Mouse (Mus musculus) lung, embryonic 14.5 days (tissue): Measurements from ENCODE around the gene Acly. TPM values are rescaled to one million over a fixed set of nuclear protein-coding genes. Genes with fewer than 3 reads are reported as not detected.
A peak's percentile ranks its signal among the peaks of the same experiment; 100 is the strongest.

Experiments
- ATAC-seq: fragments of 200-750 bp; cut with Nextera tagmentation; 2 replicates; pipeline ENCODE4 v1.8.0; 2017; ENCODE audit warnings: mild to moderate bottlenecking, moderate TSS enrichment, moderate library complexity; ENCODE audit not compliant: insufficient read depth
- DNase-seq: peaks from one replicate; pipeline ENCODE4 v3.0.0-alpha.2; 2015
- H3K27ac ChIP-seq: fragments of 300-500 bp; sonication (generic); 2 replicates; pipeline ENCODE4 v1.5.1; 2014; ENCODE audit warnings: low read depth, mild to moderate bottlenecking, moderate library complexity
- H3K27me3 ChIP-seq: fragments of 300-500 bp; sonication (generic); 2 replicates; pipeline ENCODE4 v1.6.1; 2014; ENCODE audit warnings: low read length, control low read depth; ENCODE audit not compliant: insufficient read depth
- H3K36me3 ChIP-seq: fragments of 300-500 bp; sonication (generic); 2 replicates; pipeline ENCODE4 v1.6.1; 2014; ENCODE audit warnings: control low read depth; ENCODE audit not compliant: insufficient read depth
- H3K4me1 ChIP-seq: fragments of 300-500 bp; sonication (generic); 2 replicates; pipeline ENCODE4 v1.6.1; 2014; ENCODE audit warnings: antibody characterized with exemption, control low read depth; ENCODE audit not compliant: insufficient read depth
- H3K4me2 ChIP-seq: fragments of 300-500 bp; sonication (generic); 2 replicates; pipeline ENCODE4 v1.6.1; 2014; ENCODE audit warnings: mild to moderate bottlenecking
- H3K4me3 ChIP-seq: fragments of 300-500 bp; sonication (generic); 2 replicates; pipeline ENCODE4 v1.5.1; 2014; ENCODE audit warnings: low read depth, low read length
- H3K9ac ChIP-seq: fragments of 300-500 bp; sonication (generic); 2 replicates; pipeline ENCODE4 v1.6.1; 2014
- H3K9me3 ChIP-seq: fragments of 300-500 bp; sonication (generic); 2 replicates; pipeline ENCODE4 v1.6.1; 2016; ENCODE audit warnings: low read depth, low read length, control low read depth
- CTCF ChIP-seq: IDR thresholded peaks from 2 replicates; pipeline ENCODE4 v1.5.1; 2016; ENCODE audit warnings: antibody characterized with exemption, low read depth
- WGBS: fragments of 180-500 bp; shearing (Covaris S2); extraction: QIAGEN DNeasy Blood & Tissue Kit; methylation state at CpG from one replicate; pipeline ENCODE4 v1.1.7; 2014; 5-methylcytosine and 5-hydroxymethylcytosine counted together
- polyA plus RNA-seq: library from polyadenylated mRNA; unstranded; fragments of >200 nt; fragmentation: Nextera tagmentation; extraction: Ambion mirVana; gene quantifications from 2 replicates; pipeline ENCODE4 v1.2.1, GENCODE M21; 2014

Gene Acly
- polyA plus RNA-seq, 1 experiment from 2014 or later, result 146 TPM

DNA sequence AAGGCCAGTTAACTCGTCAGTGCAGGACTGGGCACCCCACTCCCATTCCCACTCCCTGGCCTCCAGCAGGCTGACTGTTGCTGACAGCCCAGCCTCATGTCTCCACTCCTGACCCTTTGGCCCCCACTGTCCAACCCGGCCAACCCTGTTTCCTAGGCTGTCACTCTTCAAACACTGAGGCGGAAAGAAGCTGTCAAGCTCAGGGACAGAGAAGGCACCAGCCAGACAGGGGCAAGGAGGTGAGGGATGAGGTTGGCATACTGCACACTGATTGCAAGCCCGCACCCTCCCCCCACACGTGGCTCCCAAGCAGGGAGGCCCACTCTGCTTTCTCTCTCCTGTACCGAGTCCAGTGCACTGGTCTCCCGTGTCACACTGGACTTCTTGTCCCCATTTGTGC, 8.6 kb downstream of the Acly start:
- Histone ChIP-seq H3K9me3 (no peaks in the 10 kb centered on the region), H3K27ac (no peak overlapping the region), H3K4me1 (no peaks in the 10 kb centered on the region), H3K4me2 (no peak overlapping the region), H3K27me3 (no peaks in the 10 kb centered on the region), H3K4me3 (no peak overlapping the region), H3K9ac (no peak overlapping the region), H3K36me3 (peaks cover 94% of the 10 kb centered on the region)
- no peak for ATAC-seq
- 63% methylated on average over 7 of the region's 7 CpGs for WGBS
- no peak for TF ChIP-seq CTCF
- no peak for DNase-seq

- no peak for ATAC-seq
- DNase-seq, result no peak
- no peaks in the 10 kb centered on the region for H3K4me1 ChIP-seq
- no peak for TF ChIP-seq CTCF
- no peak overlapping the region for H3K27ac ChIP-seq
- no peak overlapping the region for H3K4me3 ChIP-seq
- no peaks in the 10 kb centered on the region for H3K9me3 ChIP-seq
- H3K4me2 ChIP-seq, result no peak overlapping the region
- 76% methylated on average over 5 of the region's 5 CpGs for WGBS
- peaks cover 98% of the 10 kb centered on the region for H3K36me3 ChIP-seq
- no peak overlapping the region for H3K9ac ChIP-seq
- no peaks in the 10 kb centered on the region for H3K27me3 ChIP-seq
Observed at GRCm38 (mm10) chr11:100518188-100518591, 9.6 kb downstream of the Acly start.

GRCm38 (mm10) chr11:100516291-100516690, 11.5 kb downstream of the Acly start:
- H3K9me3 ChIP-seq, result no peaks in the 10 kb centered on the region
- peak; percentile 54 for DNase-seq
- 60% methylated on average over 9 of the region's 9 CpGs for WGBS

GRCm38 (mm10) chr11:100515789-100516188, 12.0 kb downstream of the Acly start:
- no peaks in the 10 kb centered on the region for H3K4me1 ChIP-seq
- H3K27me3 ChIP-seq, result no peaks in the 10 kb centered on the region
- WGBS, result 89% methylated on average over 9 of the region's 9 CpGs
- no peak overlapping the region for H3K9ac ChIP-seq
- DNase-seq (no peak), ATAC-seq (no peak)
- peaks cover 95% of the 10 kb centered on the region for H3K36me3 ChIP-seq
- no peaks in the 10 kb centered on the region for H3K9me3 ChIP-seq
- TF ChIP-seq CTCF, result no peak
- H3K4me2 ChIP-seq, result no peak overlapping the region
- H3K27ac ChIP-seq, result no peak overlapping the region
- H3K4me3 ChIP-seq, result no peak overlapping the region

More at GRCm38 (mm10) chr11:100516291-100516690, 11.5 kb downstream of the Acly start:
- no peak overlapping the region for H3K9ac ChIP-seq
- no peak overlapping the region for H3K27ac ChIP-seq
- TF ChIP-seq CTCF, result no peak
- no peaks in the 10 kb centered on the region for H3K4me1 ChIP-seq
- no peak for ATAC-seq
- peaks cover 97% of the 10 kb centered on the region for H3K36me3 ChIP-seq
- no peaks in the 10 kb centered on the region for H3K27me3 ChIP-seq
- H3K4me2 ChIP-seq, result no peak overlapping the region
- H3K4me3 ChIP-seq, result no peak overlapping the region

- Histone ChIP-seq H3K4me2 (no peak overlapping the region), H3K36me3 (peaks cover 93% of the 10 kb centered on the region), H3K4me1 (no peaks in the 10 kb centered on the region), H3K27ac (no peak overlapping the region), H3K9me3 (no peaks in the 10 kb centered on the region), H3K27me3 (no peaks in the 10 kb centered on the region), H3K9ac (no peak overlapping the region), H3K4me3 (no peak overlapping the region)
- DNase-seq (no peak), ATAC-seq (no peak)
- no peak for TF ChIP-seq CTCF
- WGBS, result 92% methylated on average over 9 of the region's 9 CpGs
Observed at GRCm38 (mm10) chr11:100515061-100515460, 12.7 kb downstream of the Acly start.

- H3K4me1 ChIP-seq, result no peaks in the 10 kb centered on the region
- WGBS, result 77% methylated on average over 10 of the region's 10 CpGs
- ATAC-seq (no peak), DNase-seq (no peak)
- H3K9me3 ChIP-seq, result no peaks in the 10 kb centered on the region
- H3K9ac ChIP-seq, result no peak overlapping the region
- H3K4me2 ChIP-seq, result no peak overlapping the region
- no peak overlapping the region for H3K27ac ChIP-seq
- no peak for TF ChIP-seq CTCF
- peaks cover 91% of the 10 kb centered on the region for H3K36me3 ChIP-seq
- H3K4me3 ChIP-seq, result no peak overlapping the region
- H3K27me3 ChIP-seq, result no peaks in the 10 kb centered on the region
Observed at GRCm38 (mm10) chr11:100513716-100514115, 14.1 kb downstream of the Acly start.

- Histone ChIP-seq H3K27me3 (no peaks in the 10 kb centered on the region), H3K4me2 (no peak overlapping the region), H3K4me1 (no peaks in the 10 kb centered on the region), H3K27ac (no peak overlapping the region), H3K9me3 (no peaks in the 10 kb centered on the region), H3K9ac (no peak overlapping the region), H3K36me3 (peaks cover 87% of the 10 kb centered on the region), H3K4me3 (no peak overlapping the region)
- WGBS, result 87% methylated on average over 1 of the region's 1 CpGs
- DNase-seq (peak; percentile 57), ATAC-seq (no peak)
- TF ChIP-seq CTCF, result peak; percentile 57
Observed at GRCm38 (mm10) chr11:100512384-100512783, 15.4 kb downstream of the Acly start.

- no peak for DNase-seq
- no peak overlapping the region for H3K9ac ChIP-seq
- no peak for ATAC-seq
- H3K36me3 ChIP-seq, result peaks cover 86% of the 10 kb centered on the region
- no peak for TF ChIP-seq CTCF
- H3K27me3 ChIP-seq, result no peaks in the 10 kb centered on the region
- H3K4me3 ChIP-seq, result no peak overlapping the region
- H3K4me1 ChIP-seq, result no peaks in the 10 kb centered on the region
- H3K4me2 ChIP-seq, result no peak overlapping the region
- H3K9me3 ChIP-seq, result no peaks in the 10 kb centered on the region
- H3K27ac ChIP-seq, result no peak overlapping the region
- 94% methylated on average over 2 of the region's 2 CpGs for WGBS
Observed at GRCm38 (mm10) chr11:100510556-100510955, 17.2 kb downstream of the Acly start.
